26 mouse cellular contexts compared by ENCODE assay signal in genomic region chr1:25644256-25644655, GRCm38 (mm10).
DNase-seq lines count a peak whose midpoint lies in the region; ATAC-seq and TF ChIP-seq lines count a peak whose summit lies in the region.
"Had no signal": no experiment of that assay in that cellular context is flagged by ENCODE, and none has a peak within 500 bp of the region (broad histone marks: within the 10 kb centered on the region; RNA-seq: fewer than 3 reads in every experiment).

No protein-coding gene starts in this region.

- ATAC-seq in frontal cortex, adult (ENCODE audit: low TSS enrichment), result peak; percentile 92
- ATAC-seq in CD4-positive, CD25-positive, alpha-beta regulatory T cell, adult 4 months, result no peak
- ATAC-seq: forebrain, embryonic 14.5 days; hindbrain, postnatal 0 days; inflammation-experienced regulatory T-cells, adult 6 months had no signal

- no peak for TF ChIP-seq CTCF in left cerebral cortex, adult 2 months (IDR thresholded peaks at IDR 0.05)

- intact Hi-C loops in left cerebral cortex, adult 2 months (cut with DNase I), result no loop called here
- intact Hi-C loops in left cerebral cortex, postnatal 4 days (cut with DNase I), result no loop called here

- no peak overlapping the region for H3K4me3 ChIP-seq in left cerebral cortex, adult 2 months
- H3K4me3 ChIP-seq: forebrain, embryonic 10.5 days; heart, adult 2 months; heart, embryonic 10.5 days; heart, embryonic 13.5 days had no signal

- peak overlapping the region; percentile 57 for H3K27ac ChIP-seq in left cerebral cortex, adult 2 months
- H3K27ac ChIP-seq: forebrain, embryonic 10.5 days; heart, adult 2 months; heart, embryonic 10.5 days; heart, embryonic 13.5 days; hindbrain, embryonic 14.5 days; hindbrain, postnatal 0 days had no signal

- no peak for DNase-seq in frontal cortex, postnatal 25 days (ENCODE audit: low spot score in 2 of 2)
- DNase-seq in left cerebral cortex, adult 2 months (ENCODE audit: extremely low spot score in 1 of 2, low spot score in 2 of 2), result no peak
- DNase-seq in left cerebral cortex, postnatal 4 days, result no peak
- DNase-seq in brain, adult 2 months (ENCODE audit: low read depth, low spot score), result peak; percentile 63
- DNase-seq in telencephalon, adult 2 months (ENCODE audit: low read depth, low spot score), result peak; percentile 60
- DNase-seq: adrenal gland, adult 2 months; adrenal gland, postnatal 14 days; B cell, adult 2 months; cerebellum, adult 11-12 months; cerebellum, adult 8-10 months; cerebellum, postnatal 10 days; cerebellum, postnatal 36 days; gastrocnemius, postnatal 10 days; gastrocnemius, postnatal 36 days; heart, adult 2 months; heart, postnatal 14 days; heart, postnatal 4 days had no signal

Comparison
In these comparisons a context has a peak if more than half of its experiments do, and no peak if none do; other contexts are left out.
1. DNase-seq: peak in brain, adult 2 months (single experiment) and telencephalon, adult 2 months (single experiment); none in frontal cortex, postnatal 25 days (0 of 2), left cerebral cortex, adult 2 months (0 of 2) and left cerebral cortex, postnatal 4 days (single experiment).